Mouse (Mus musculus) megakaryocyte, embryonic 14.5 days (primary cell): Measurements from ENCODE around the gene Fggy.

Experiments used
- FLI1 ChIP-seq: IDR thresholded peaks from 2 replicates; pipeline ENCODE4 v1.6.1; 2012; ENCODE audit warnings: low read length, inconsistent platforms, mixed read lengths
- GATA1 ChIP-seq: IDR thresholded peaks from 3 replicates; pipeline ENCODE4 v1.6.1; 2012; ENCODE audit warnings: mixed read lengths, low read length, inconsistent platforms, borderline replicate concordance

DNA sequence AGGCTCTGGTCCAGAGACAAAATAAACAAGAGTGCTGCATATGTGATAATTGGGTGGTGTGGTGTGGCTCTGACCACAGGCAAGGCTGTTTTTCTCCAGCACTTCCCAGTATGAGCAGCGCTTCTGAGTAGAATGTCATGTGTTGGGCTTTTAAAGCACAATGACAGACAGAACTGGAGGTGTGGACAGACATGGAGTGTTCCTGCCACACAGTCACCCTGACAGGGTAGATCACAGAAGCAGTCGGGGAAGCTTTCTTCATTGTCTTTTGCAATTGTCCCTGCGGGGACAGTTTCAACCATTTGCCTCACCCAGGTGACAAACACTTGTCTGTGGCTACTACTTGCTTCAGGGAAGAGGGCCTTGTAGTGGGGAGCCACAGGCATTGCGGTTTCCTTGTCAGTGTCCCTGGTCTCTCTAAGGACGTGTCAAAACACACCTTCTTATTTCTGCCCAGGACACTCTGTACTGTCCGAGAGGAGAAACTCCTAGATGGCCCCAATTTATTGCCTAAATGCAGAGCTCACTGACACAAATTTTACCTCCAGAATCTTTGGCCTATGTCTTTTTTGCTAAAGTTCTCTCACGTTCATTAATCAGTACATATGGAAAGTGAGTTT is 183.9 kb downstream of the Fggy start:
- TF ChIP-seq GATA1 (no peak), FLI1 (no peak)
